Mouse (Mus musculus) mesoderm, embryonic 11.5 days (tissue): ENCODE data around the gene Zzef1.
A peak's percentile ranks its signal among the peaks of the same experiment; 100 is the strongest.

Source experiments
- DNase-seq: peaks from one replicate; pipeline ENCODE4 v3.0.0-alpha.2; 2012; ENCODE audit warnings: low read depth, low spot score

Zzef1 gene

DNA sequence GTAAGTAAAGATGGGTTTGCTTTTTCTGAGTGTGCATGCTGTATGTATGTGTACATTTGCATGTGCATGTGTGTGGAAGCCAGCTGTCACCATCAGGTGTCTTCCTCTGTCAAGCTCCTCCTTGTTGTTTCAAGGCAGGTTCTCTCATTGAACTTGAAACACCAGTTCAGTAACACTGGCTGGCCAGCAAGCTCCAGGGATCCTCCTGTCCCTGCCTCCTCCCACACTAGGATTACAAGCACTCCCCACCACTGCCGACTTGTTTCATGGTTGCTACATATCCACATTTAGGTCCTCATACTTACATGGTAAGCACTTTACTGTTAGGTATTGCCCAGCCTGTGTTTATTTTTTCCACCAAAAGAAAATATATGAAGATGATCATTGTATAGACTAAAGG lies 96.6 kb downstream of the Zzef1 start:
- DNase-seq = no peak

DNA sequence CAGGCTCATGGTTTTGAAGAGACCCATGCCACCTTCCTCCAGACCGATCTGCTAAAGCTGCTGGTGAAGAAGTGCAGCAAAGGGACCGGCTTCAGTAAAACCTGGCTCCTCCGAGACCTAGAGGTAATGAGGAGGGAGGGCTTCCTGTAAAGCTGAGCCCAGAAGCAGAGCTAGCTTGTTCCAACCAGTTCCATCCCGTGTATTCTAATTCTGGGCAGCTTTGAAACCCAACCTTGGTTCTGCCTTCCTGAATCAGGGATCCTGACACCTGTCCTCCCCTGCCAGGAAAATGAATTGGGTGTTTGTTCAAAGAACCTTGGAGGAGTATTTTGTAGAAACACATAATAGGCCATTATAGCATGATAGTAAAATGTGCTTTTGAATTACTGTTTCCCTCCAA lies 112.4 kb downstream of the Zzef1 start:
- no peak for DNase-seq

DNA sequence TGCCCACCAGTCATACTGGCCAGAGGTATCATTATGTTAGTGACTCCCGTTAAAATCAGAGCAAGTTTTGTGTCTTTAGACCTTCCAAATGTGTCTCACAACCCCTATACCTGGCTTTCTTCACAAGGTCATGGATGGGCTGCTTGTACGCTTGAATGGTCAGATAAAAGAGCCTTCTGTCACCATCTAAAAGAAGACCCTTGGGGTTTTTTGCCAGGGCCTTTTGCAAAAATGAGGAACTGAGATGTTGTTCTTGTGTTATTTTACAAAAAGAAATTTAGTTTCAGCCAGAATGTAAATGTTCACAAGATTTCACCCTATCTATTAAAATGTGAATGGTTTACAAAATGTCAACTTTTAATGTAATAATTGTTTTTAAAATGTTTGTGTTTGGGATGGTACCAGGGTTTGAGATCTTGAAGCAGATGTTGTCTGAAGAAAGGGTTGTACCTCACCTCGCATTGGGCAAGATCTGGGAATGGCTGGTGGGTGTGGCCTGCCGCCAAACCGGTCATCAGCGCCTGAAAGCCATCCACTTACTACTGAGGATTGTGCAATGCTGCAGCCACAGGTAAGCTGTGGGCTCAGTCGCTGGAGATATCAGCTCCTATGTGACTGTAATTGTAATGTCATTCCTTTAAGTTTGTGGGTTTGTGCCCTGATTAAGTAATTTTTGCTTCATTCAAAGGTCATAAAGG lies 121.4 kb downstream of the Zzef1 start:
- no peak for DNase-seq

DNA sequence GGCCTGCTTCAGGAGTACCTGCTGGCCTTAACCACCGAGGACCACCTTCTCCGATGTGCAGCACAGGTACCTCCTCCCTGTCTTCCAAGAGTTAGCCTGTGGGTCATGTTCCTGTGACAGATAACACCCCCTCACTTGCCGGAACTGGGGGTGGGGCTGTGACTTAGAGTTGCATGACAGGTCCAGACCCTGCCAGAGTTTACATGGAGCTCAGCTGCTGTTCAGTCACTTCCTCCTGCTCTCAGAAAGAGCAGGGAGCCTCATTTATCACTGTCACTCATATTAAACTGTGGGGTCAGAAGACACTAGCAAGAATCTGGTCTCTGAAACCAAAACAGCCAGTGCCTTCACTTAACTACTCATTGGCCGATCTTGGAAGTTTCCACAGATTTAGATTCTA lies 127.1 kb downstream of the Zzef1 start:
- DNase-seq = no peak

DNA sequence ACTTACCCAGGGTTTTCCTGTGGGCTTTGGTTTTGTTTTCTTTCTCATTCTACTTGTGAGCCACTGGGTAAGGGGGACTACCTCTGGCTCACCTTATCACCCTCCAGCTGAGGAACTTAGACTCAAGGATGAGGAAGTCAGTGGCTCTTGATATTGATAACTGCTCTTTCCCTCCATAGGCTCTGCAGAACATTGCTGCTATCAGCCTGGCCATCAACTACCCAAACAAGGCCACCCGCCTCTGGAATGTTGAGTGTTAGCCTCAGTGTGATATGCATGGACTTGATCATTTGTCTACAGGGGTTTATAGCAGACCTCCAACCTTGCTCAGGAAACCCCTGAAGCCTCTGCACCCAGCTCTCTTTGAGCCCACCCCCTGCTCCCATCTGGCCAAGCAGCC lies 128.4 kb downstream of the Zzef1 start:
- DNase-seq = no peak

DNA sequence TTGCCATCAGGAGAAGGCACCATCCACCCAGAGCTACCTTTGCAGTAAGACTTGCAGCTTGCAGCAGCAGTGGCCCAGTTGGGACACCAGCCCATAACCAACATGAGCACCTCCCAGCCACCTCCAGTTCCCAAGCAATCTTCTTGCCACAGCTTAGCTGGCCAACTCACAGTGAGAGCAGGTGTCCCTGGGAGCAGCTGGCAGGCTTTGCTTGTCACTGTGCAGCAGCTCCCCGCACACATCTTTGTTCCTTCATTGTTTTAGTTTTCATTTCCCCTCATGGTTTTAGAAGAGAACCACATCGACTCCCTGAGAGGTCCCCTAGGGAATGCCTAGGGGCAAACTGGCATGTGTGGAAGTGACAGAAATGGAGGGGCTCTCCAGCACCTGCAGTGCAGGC lies 129.0 kb downstream of the Zzef1 start:
- no peak for DNase-seq

DNA sequence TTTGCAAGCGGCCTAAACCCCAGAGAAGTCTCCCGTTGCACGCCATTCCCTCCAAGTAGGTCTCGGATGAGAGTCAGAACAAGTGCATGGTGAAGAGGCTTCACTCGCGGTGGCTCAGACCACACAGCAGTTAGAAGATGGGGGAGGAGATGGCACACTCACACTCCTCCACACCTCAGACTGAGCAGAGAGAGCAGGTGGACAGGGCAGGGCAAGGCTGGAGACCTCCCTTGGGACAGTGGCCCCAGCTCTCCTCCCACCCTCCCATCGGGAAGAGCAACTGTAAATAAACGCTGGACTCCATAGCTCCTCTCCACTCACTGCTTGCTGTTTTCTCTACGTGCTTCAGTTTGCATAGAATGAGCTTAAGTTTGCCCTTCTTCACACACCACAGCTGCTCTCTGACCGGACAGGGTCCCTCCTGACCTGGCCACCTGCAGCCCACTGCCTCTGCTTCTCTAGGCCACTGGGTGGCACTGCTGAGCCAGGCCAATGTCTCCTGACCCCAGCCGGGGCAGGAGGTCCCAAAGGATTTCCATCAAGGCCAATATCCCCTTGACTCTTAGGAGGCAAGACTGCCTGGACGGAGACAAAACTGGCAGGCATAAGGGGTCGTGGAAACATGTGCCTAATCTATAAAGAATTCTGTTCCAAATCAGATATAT lies 130.3 kb downstream of the Zzef1 start:
- peak; percentile 80 for DNase-seq

DNA sequence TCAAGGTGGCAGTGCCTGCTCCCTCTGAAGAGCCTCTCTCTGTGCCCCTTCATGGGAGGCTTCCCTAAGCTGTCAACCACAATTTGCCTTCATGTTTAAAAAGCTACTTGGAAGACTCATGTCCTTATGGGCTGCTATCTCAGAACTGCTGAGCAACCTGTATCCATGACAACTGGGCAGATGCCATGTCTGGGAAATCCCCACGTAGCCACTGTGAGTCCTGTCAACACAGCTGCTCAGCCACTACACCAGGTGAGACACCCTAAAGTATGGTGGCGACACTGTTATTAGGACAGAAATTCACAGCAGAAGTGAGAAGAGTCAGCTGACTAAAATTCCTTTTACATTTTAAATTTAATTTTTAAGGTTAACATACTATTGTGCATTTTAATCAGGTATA lies 132.5 kb downstream of the Zzef1 start:
- no peak for DNase-seq

DNA sequence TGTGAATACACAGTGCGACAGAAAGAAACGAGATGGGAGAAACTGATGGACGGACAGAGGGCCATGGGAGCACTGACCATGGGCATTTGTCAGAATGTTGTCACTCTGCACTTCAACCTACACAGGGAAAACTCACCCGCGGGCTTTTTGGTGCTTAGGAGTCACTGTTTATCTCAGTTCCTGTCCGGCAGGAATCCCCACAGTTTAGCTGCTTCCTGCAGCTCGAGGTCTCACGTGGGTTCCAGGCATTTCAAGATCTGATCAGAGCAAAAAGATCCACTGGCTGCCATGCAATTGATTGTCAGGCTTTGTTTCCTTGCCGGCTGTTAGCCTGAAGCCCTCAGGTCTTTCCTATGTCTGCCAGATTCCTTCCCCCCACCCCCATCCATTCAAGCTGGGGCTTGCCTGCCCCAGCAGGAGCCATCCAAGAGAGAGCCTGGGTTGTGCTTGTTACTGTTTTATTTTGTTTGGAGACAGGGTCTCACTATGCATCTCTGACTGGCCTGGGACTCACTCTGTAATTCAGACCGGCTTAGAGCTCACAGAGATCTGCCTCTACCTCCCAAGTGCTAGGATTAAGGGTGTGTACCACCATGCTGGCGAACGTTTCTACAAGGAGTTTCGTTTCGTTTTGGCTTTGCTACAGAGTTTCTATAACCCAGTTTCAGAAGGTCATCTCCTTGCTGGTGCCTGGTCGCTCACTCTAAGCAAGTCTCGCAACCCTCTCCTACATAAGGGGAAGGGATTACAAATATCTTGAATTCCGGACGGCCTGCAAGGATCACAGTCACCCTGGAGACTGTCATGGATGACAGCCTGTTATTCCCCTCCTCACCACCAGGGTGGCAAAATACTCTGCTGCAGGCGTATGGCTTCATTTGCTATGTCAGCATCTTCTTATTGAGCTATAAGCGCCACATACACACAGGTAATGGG lies 144.4 kb downstream of the Zzef1 start:
- peak; percentile 50 for DNase-seq

DNA sequence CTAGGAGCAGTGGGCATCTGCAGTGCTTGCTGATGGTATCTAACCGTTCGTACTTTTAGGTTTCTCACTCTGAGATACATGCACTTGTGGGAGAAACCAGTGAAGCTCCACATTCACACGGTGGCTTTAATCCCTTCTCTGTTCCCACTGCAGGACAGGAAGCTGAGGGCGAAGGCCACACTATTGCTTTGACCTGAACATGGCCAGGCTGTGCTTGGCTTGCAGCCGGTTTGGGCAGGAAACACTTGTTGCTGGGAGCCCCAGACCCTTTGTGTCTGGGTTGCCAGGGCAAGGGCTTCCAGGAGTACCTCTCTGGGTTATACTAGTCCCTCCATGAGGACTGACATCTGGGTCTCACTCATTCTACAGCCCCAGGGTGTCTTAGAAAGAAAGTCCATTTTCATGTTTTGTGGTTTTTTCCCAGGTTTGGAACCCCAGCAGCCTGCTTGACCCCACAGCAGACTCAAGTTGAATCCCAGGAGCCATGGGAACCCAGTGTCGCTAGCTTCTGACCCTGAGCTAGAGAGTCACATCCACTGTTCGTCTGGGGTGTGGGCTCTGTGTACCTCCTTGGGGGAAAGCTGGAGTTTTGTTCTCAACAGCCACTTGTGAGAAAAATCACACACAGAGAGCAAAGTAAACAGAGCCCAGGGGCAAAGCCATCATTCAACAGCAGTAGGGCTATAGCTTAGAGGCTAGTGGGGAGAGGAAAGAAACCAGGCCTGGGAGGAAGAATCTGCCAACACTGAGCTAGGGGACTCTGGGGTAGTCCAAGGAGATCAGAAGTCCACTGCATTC lies 149.2 kb downstream of the Zzef1 start:
- DNase-seq = no peak

DNA sequence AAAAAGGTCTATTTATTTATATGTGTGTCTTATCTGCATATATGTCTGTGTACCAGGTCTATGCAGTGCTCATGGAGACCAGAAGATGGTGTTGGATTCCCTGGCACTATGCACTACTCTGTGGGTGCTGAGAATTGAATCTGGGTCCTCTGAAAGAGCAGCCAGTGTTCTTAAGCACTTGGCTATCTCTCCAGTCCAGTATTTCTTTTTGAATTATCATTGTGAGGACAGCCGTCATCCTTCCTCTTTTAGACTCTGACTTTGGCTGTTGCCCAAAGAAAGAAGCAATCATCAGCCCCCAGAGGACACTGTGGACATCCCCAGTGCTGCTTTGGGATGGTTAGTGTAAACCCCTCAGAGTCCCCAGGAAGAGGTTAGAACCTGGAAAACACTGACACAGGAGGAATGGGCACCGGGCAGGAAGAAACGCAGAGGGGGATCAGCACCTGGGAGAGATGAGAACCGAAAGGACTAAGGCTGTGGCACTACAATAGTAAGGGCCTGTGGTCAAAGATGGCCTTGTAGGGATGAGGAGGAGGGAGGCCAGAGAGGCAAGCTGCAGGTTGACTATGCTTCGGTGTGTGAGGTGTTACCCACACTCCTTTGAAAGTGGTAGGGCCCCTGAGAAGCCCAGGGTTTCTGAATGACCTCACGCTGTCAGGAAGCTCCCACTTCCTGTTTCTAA lies 150.0 kb downstream of the Zzef1 start:
- DNase-seq = no peak

DNA sequence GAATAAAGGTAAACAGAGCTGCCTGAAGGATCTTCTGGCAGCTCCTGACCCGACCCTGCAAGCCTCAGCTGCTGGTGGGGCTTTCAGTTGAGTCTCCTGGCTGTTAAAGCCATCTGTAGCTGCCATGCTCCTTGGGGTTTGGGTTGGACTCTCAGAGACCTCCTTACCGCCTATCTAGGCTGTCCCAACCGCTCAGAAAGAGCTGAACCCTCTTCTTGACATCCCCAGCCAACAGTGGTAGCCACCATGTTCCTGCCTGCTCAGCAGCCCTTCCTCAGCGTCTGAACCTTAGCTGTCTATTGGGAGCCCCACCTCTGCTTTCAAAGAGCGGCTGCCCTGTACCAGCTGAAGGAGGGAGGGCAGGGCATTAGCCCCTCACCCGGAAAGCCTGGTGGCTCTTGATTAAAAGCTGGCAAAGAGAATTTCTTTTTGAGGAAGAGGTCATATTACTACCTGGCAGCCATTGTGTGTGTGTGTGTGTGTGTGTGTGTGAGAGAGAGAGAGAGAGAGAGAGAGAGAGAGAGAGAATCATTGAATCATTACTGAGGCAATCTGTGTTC lies 150.6 kb downstream of the Zzef1 start:
- no peak for DNase-seq

DNA sequence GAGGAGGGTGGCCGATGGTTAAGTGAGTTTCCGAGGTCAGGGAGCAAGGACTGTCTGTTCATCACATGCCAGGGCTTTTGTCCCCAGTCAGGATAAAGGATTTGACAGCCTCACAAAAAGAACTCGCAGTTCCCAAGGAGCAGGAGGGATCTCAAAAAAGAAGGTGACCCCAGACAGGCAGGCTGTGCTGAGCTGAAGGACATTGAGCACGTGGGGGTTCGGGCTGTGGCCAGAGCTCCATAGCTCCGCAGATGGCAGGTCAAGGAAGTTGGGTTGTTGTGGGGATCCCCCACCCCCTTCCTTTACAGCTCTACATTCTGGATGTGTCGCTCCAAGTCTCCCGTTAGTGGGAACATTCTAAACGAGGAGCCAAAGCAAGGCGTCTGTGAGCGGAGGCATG lies 151.8 kb downstream of the Zzef1 start:
- no peak for DNase-seq

DNA sequence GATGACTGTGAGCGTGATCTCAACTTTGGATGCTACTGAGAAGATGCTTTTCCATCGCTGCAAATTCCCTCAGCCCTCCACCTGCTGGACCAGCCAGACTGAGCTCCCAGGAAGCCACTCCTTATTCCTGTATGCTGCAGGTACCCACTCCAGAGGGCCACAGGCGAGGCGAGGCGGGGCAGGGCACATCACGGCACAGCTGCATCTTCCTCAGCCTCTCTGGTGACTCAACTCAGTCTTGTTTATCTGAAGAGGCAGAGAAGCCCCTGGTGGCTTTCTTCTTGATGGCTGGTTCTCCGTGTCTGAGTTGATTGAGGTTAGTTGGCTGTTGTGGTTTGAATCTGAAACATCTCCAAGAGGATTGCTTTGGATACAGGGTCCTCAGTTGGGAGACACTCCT lies 152.2 kb downstream of the Zzef1 start:
- DNase-seq = no peak

DNA sequence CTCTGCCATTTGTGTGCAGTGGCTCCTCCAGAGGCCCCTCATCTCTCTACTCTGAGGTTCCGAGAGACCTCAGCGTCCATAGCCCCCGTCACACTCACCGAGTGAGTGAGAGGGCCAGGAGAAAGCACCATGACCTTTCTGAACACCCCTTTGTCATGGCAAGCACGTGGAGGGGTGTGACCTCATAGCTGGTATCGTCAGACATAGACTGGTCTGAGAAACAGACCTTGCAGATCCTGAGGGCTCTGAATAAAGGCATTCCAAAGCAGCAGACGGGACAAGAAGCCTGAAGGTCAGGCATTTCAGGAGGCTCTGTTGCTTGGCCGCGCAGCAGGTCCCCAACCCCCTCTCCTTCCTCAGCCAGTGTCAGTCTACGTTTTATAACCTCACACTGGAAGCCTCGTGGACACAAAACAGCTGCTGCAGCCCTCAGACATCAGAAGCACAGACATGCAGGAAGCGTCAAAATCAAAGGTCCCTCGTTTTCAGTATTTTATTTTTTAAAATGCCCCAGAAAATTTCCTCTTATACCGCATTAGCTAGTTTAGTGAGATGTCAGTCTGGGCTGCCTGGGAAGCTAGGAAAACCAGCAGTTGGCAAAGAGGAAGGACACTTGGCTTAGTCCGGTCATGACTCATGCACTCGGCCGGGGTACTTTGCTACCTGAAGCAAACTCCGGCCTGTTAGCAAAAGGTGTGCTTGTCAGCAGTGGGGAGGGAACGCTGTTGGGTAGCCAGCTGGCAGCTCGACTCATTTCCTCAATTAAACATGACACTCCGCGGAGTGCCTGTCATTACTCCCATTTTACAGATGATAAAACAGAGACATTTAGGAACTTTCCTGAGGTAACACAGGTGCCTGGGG lies 155.3 kb downstream of the Zzef1 start:
- no peak for DNase-seq

DNA sequence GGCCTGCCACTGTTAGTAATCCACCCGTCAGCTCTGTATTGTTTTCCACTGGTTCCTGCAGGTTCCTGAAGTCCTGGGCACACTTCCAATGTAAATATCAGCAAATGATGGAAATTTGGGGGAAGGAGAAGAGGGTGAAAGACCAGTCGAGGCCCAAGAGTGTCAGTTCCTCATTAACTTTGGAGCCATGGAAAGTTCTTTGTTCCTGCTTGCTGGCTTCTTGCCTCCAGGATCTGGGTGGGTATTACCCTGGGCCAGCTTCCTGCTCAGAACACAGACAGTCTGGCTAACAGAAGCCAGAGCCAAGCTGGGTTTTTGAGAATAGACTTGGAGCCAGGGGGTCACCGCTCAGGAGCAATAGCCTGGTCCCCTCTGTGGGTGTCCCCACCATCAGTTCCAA lies 156.2 kb downstream of the Zzef1 start:
- DNase-seq = no peak

DNA sequence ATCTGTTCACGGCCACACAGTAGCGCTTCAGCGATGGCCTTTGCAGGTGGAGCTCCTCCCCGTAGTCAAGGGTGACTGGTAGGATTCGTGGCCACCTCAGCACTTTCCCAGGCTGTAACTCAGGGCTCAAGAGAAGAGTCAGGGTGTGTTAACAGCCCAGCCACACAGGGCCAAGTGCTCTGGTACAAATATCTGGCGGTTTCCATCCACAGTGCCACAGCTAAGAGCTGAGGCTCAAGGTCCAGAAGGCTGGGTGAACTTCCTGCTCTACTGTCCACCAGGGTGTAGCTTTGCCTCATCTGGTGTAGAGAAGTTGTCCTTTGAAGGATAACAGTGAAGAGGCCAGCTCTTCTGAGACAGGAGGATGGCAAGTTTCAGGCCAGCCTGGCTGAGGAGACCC lies 156.7 kb downstream of the Zzef1 start:
- DNase-seq = no peak

DNA sequence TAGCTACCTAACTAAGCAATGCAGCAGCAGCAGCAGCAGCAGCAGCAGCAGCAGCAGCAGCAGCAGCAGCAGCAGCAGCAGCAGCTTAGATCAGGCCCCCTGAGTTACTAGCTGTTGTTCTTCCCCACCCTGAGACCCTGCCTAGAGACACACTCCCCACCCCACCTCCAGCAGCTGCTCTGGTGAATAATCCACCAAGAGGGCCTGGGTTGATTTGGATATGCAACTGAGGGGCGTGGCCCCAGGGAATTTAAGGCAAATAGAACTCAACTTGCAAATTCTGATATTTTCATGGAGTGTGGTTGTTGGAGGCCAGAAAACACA lies 157.1 kb downstream of the Zzef1 start:
- no peak for DNase-seq

DNA sequence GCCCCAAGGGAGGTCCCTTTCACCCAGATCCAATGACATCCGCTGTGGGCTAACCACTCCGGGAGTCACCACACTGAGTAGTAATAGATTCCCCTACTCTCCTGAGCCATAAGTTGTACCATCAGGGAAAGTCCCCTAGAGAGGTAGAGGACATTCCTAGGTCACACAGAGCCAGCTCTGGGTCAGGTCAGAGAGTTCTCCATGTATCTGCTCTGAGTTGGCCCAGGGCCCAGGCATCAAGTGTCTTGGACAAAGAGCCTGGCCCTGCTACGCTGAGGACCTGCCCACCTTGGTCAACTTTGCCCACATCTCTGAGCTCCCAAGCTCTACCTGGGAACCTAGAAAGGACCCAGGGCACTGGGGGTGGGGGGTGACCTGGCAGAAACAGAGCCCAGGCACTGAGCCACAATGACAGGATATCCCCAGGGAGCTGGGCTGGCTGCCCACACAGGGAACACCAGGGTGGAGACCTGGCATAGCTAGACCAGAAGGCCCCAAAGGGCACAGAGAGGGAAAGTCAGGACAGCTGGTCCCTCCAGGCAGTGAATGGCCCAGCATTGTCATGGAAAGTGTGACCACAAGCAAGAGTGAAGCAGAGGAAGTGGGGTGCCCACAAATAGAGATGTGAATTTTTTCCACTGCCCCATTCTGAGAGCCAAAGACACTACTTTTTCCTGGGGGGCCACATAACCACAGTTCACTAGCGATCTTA lies 157.6 kb downstream of the Zzef1 start:
- DNase-seq = no peak
